Mouse (Mus musculus): ENCODE measurements around the gene Nup107. TPM values are rescaled to one million over a fixed set of nuclear protein-coding genes. Genes with fewer than 3 reads are reported as not detected.

Gene Nup107
- total and polyA plus RNA-seq, 3 experiments: 47.7 to 97.0 (median 82.0) TPM

DNA sequence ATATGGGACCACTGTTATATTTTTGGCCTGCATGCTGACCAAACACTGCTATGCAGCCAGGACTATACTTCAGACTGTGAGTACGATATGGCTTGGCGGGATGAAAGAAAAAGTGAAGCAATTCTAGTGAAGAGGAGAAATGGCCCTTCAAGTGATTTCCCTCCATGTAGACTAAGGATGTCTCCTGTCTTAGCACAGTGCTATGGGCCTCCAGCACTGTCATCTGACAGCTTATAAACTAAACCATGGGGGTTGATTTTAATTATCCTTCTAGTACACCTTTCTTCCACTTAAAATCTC is 1.4 kb downstream of the Nup107 start:
- Histone ChIP-seq H3K36me3 (replicated peaks in 1 of 2; ENCODE audit: control insufficient read depth in 1 of 2, insufficient read depth in 1 of 2, low read length in 1 of 2) (peaks cover 13 to 31% of the 10 kb centered on the region in 2 experiments), H3K27ac (ENCODE audit: insufficient read depth, low read depth) (no peak overlapping the region), H3K9ac (ENCODE audit: insufficient read depth, low read depth) (peak overlapping the region; percentile 83; the same call in 1 of the 2 replicates), H3K4me3 (replicated peaks in 1 of 3; ENCODE audit: low read depth in 2 of 3, low read length in 2 of 3, poor library complexity in 1 of 3) (peak overlapping the region in 2 of 3 experiments; percentile 96 to 97), H3K79me2 (replicated peaks; ENCODE audit: control insufficient read depth, extremely low read depth, insufficient read depth, poor library complexity, severe bottlenecking) (peaks cover 28% of the 10 kb centered on the region), H3K4me2 (ENCODE audit: insufficient read depth, low read depth, poor library complexity, severe bottlenecking) (peak overlapping the region; percentile 88), H3K27me3 (replicated peaks) (no peaks in the 10 kb centered on the region), H3K4me1 (ENCODE audit: control insufficient read depth in 1 of 2, insufficient read depth in 2 of 2) (peaks cover 2 to 28% of the 10 kb centered on the region in 2 experiments; a peak in 3 of 4 replicates), H3K9me3 (replicated peaks; ENCODE audit: low read length) (no peaks in the 10 kb centered on the region)
- dilution Hi-C loops (cut with MboI; ENCODE audit: extremely low pct_ligation_motif_present, extremely low pct_unique_long_range_greater_than_20kb, low sequenced_read_pairs): no loop called here
- DNase-seq (ENCODE audit: extremely low read depth): no peak
- TF ChIP-seq RCOR1 (conservative IDR thresholded peaks at IDR 0.05; ENCODE audit: low read depth, low read length) (no peak), MAX (IDR thresholded peaks at IDR 0.05; ENCODE audit: low read length) (no peak), TCF12 (IDR thresholded peaks at IDR 0.05; ENCODE audit: low read depth, low read length) (no peak), HCFC1 (IDR thresholded peaks at IDR 0.05; ENCODE audit: low read depth, low read length) (no peak), USF1 (IDR thresholded peaks at IDR 0.05; ENCODE audit: low read depth, low read length) (no peak), POLR2A (IDR thresholded peaks at IDR 0.05; ENCODE audit: low read depth, low read length) (no peak), CHD1 (IDR thresholded peaks at IDR 0.05; ENCODE audit: low read depth, low read length) (no peak), KAT2A (IDR thresholded peaks at IDR 0.05; ENCODE audit: insufficient replicate concordance, low read length) (no peak), GABPA (IDR thresholded peaks at IDR 0.05; ENCODE audit: insufficient replicate concordance, low read depth, low read length) (no peak)
- in situ Hi-C loops (cut with MboI; ENCODE audit: low pct_ligation_motif_present, low pct_unique_long_range_greater_than_20kb, low sequenced_read_pairs): no loop called here

- TF ChIP-seq MAX (IDR thresholded peaks at IDR 0.05; ENCODE audit: low read length): no peak
- TF ChIP-seq E2F4 (IDR thresholded peaks at IDR 0.05; ENCODE audit: insufficient replicate concordance, low read depth, low read length): no peak
- TF ChIP-seq PAX5 (IDR thresholded peaks at IDR 0.05; ENCODE audit: low read length): no peak
- TF ChIP-seq CHD2 (IDR thresholded peaks at IDR 0.05; ENCODE audit: low read length): no peak
- no peak for TF ChIP-seq KAT2A (IDR thresholded peaks at IDR 0.05; ENCODE audit: insufficient replicate concordance, low read length)
- H3K27me3 ChIP-seq (replicated peaks): no peaks in the 10 kb centered on the region
- peaks cover 2 to 28% of the 10 kb centered on the region in 2 experiments; a peak in 3 of 4 replicates for H3K4me1 ChIP-seq (ENCODE audit: control insufficient read depth in 1 of 2, insufficient read depth in 2 of 2)
- peaks cover 28% of the 10 kb centered on the region for H3K79me2 ChIP-seq (replicated peaks; ENCODE audit: control insufficient read depth, extremely low read depth, insufficient read depth, poor library complexity, severe bottlenecking)
- peak overlapping the region; percentile 88 for H3K4me2 ChIP-seq (ENCODE audit: insufficient read depth, low read depth, poor library complexity, severe bottlenecking)
- H3K4me3 ChIP-seq (replicated peaks in 1 of 3; ENCODE audit: low read depth in 2 of 3, low read length in 2 of 3, poor library complexity in 1 of 3): no peak overlapping the region
- peaks cover 17 to 36% of the 10 kb centered on the region in 2 experiments for H3K36me3 ChIP-seq (replicated peaks in 1 of 2; ENCODE audit: control insufficient read depth in 1 of 2, insufficient read depth in 1 of 2, low read length in 1 of 2)
- H3K27ac ChIP-seq (ENCODE audit: insufficient read depth, low read depth): no peak overlapping the region
- H3K9me3 ChIP-seq (replicated peaks; ENCODE audit: low read length): no peaks in the 10 kb centered on the region
- in situ Hi-C loops (cut with MboI; ENCODE audit: low pct_ligation_motif_present, low pct_unique_long_range_greater_than_20kb, low sequenced_read_pairs) (no loop called here), dilution Hi-C loops (cut with MboI; ENCODE audit: extremely low pct_ligation_motif_present, extremely low pct_unique_long_range_greater_than_20kb, low sequenced_read_pairs) (no loop called here)
- peak overlapping the region; percentile 83; the same call in 1 of the 2 replicates for H3K9ac ChIP-seq (ENCODE audit: insufficient read depth, low read depth)
- no peak for DNase-seq (ENCODE audit: extremely low read depth)
These were observed 1.9 kb downstream of the Nup107 start for GRCm38 (mm10) chr10:117790421-117791170.

DNA sequence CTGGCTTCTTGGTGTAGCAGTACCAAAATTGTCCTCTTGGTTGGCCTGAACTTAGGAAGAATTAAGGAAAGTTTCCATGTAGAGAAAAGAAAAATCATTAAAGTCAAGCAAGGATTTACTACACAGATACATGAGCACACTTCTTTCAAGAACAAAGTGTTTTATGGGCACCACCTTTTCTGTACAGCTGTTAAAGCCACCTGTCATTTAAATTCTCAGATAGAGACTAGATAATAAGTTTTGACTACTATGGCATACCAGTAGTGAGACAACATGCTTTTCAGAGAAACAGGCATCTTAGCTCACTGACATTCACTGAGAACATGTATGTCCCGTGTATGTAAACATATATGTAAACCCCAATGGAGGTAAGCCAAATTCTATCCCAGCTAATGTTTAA is 2.5 kb downstream of the Nup107 start:
- dilution Hi-C loops (cut with MboI; ENCODE audit: extremely low pct_ligation_motif_present, extremely low pct_unique_long_range_greater_than_20kb, low sequenced_read_pairs) (no loop called here), in situ Hi-C loops (cut with MboI; ENCODE audit: low pct_ligation_motif_present, low pct_unique_long_range_greater_than_20kb, low sequenced_read_pairs) (no loop called here)
- Histone ChIP-seq H3K79me2 (replicated peaks; ENCODE audit: control insufficient read depth, extremely low read depth, insufficient read depth, poor library complexity, severe bottlenecking) (peaks cover 28% of the 10 kb centered on the region), H3K4me3 (replicated peaks in 1 of 3; ENCODE audit: low read depth in 2 of 3, low read length in 2 of 3, poor library complexity in 1 of 3) (no peak overlapping the region), H3K4me2 (ENCODE audit: insufficient read depth, low read depth, poor library complexity, severe bottlenecking) (no peak overlapping the region), H3K4me1 (ENCODE audit: control insufficient read depth in 1 of 2, insufficient read depth in 2 of 2) (peaks cover 2 to 28% of the 10 kb centered on the region in 2 experiments; a peak in 3 of 4 replicates), H3K36me3 (replicated peaks in 1 of 2; ENCODE audit: control insufficient read depth in 1 of 2, insufficient read depth in 1 of 2, low read length in 1 of 2) (peaks cover 19 to 41% of the 10 kb centered on the region in 2 experiments), H3K9me3 (replicated peaks; ENCODE audit: low read length) (no peaks in the 10 kb centered on the region), H3K27ac (ENCODE audit: insufficient read depth, low read depth) (no peak overlapping the region), H3K27me3 (replicated peaks) (no peaks in the 10 kb centered on the region), H3K9ac (ENCODE audit: insufficient read depth, low read depth) (no peak overlapping the region)
- TF ChIP-seq MAX (IDR thresholded peaks at IDR 0.05; ENCODE audit: low read length) (no peak), CHD2 (IDR thresholded peaks at IDR 0.05; ENCODE audit: low read length) (no peak), HCFC1 (IDR thresholded peaks at IDR 0.05; ENCODE audit: low read depth, low read length) (no peak), NELFE (IDR thresholded peaks at IDR 0.05; ENCODE audit: low read depth, low read length) (no peak), IRF4 (IDR thresholded peaks at IDR 0.05; ENCODE audit: low read depth, low read length) (no peak), SMC3 (IDR thresholded peaks at IDR 0.05; ENCODE audit: low read depth, low read length) (no peak)
- no peak for DNase-seq (ENCODE audit: extremely low read depth)

Data from CH12.LX (cell line).